Mouse (Mus musculus) neural tube, embryonic 13.5 days (tissue): ENCODE data around the gene Umps. TPM values are rescaled to one million over a fixed set of nuclear protein-coding genes. Genes with fewer than 3 reads are reported as not detected.
A peak's percentile ranks its signal among the peaks of the same experiment; 100 is the strongest.

Experiments
- ATAC-seq: fragments of 200-750 bp; cut with Nextera tagmentation; 2 replicates; pipeline ENCODE4 v1.8.0; 2017; ENCODE audit warnings: low read depth, mild to moderate bottlenecking, moderate TSS enrichment, moderate library complexity
- H3K27ac ChIP-seq: fragments of 300-500 bp; sonication (generic); replicated peaks from 2 replicates; pipeline ENCODE4 v1.5.1; 2015; ENCODE audit warnings: moderate library complexity, mild to moderate bottlenecking, inconsistent platforms
- H3K27me3 ChIP-seq: fragments of 300-500 bp; sonication (generic); 2 replicates; pipeline ENCODE4 v1.6.1; 2015; ENCODE audit warnings: mild to moderate bottlenecking, inconsistent platforms
- H3K36me3 ChIP-seq: fragments of 300-500 bp; sonication (generic); 2 replicates; pipeline ENCODE4 v1.6.1; 2015; ENCODE audit warnings: mild to moderate bottlenecking, inconsistent platforms
- H3K4me1 ChIP-seq: fragments of 300-500 bp; sonication (generic); replicated peaks from 2 replicates; pipeline ENCODE4 v1.6.1; 2015; ENCODE audit warnings: inconsistent platforms
- H3K4me2 ChIP-seq: fragments of 300-500 bp; sonication (generic); 2 replicates; pipeline ENCODE4 v1.6.1; 2015; ENCODE audit warnings: inconsistent platforms, mild to moderate bottlenecking, moderate library complexity
- H3K4me3 ChIP-seq: fragments of 300-500 bp; sonication (generic); 2 replicates; pipeline ENCODE4 v1.5.1; 2015; ENCODE audit warnings: mild to moderate bottlenecking, inconsistent platforms
- H3K9ac ChIP-seq: fragments of 300-500 bp; sonication (generic); 2 replicates; pipeline ENCODE4 v1.6.1; 2015; ENCODE audit warnings: moderate library complexity, mild to moderate bottlenecking, inconsistent platforms
- H3K9me3 ChIP-seq: fragments of 300-500 bp; sonication (generic); 2 replicates; pipeline ENCODE4 v1.6.1; 2016; ENCODE audit warnings: inconsistent platforms
- WGBS: fragments of 180-500 bp; shearing (Covaris S2); methylation state at CpG from one replicate; pipeline ENCODE4 v1.1.7; 2015; 5-methylcytosine and 5-hydroxymethylcytosine counted together
- polyA plus RNA-seq: library from polyadenylated mRNA; unstranded; fragments of >200 nt; fragmentation: Nextera tagmentation; extraction: Ambion mirVana; gene quantifications from 2 replicates; pipeline ENCODE4 v1.2.1, GENCODE M21; 2015

The Umps gene
- polyA plus RNA-seq, 1 experiment from 2014 or later = 20.4 TPM

GRCm38 (mm10) chr16:33937567-33937966 lies 29.3 kb downstream of the Umps start:
- ATAC-seq = no peak
- Histone ChIP-seq H3K4me3 (no peak overlapping the region), H3K4me1 (peaks cover 41% of the 10 kb centered on the region), H3K9ac (no peak overlapping the region), H3K4me2 (no peak overlapping the region), H3K9me3 (no peaks in the 10 kb centered on the region), H3K27me3 (0 out of 2 replicates have a peak, but pooled peaks cover 3% of the 10 kb centered on the region), H3K27ac (no peak overlapping the region), H3K36me3 (no peaks in the 10 kb centered on the region)
- WGBS = 88% methylated on average over 8 of the region's 8 CpGs

GRCm38 (mm10) chr16:33936885-33937284 lies 30.0 kb downstream of the Umps start:
- Histone ChIP-seq H3K4me2 (no peak overlapping the region), H3K4me1 (peaks cover 34% of the 10 kb centered on the region), H3K4me3 (no peak overlapping the region), H3K9me3 (no peaks in the 10 kb centered on the region), H3K27ac (no peak overlapping the region), H3K36me3 (no peaks in the 10 kb centered on the region), H3K9ac (no peak overlapping the region), H3K27me3 (0 out of 2 replicates have a peak, but pooled peaks cover 3% of the 10 kb centered on the region)
- WGBS = 91% methylated on average over 4 of the region's 4 CpGs
- ATAC-seq = no peak

GRCm38 (mm10) chr16:33935407-33935785 lies 31.4 kb downstream of the Umps start:
- ATAC-seq = no peak
- H3K4me1 ChIP-seq = peaks cover 20% of the 10 kb centered on the region
- H3K4me3 ChIP-seq = no peak overlapping the region
- 0 out of 2 replicates have a peak, but pooled peaks cover 3% of the 10 kb centered on the region for H3K27me3 ChIP-seq
- no peak overlapping the region for H3K9ac ChIP-seq
- H3K36me3 ChIP-seq = no peaks in the 10 kb centered on the region
- H3K4me2 ChIP-seq = no peak overlapping the region
- 88% methylated on average over 6 of the region's 6 CpGs for WGBS
- no peaks in the 10 kb centered on the region for H3K9me3 ChIP-seq
- no peak overlapping the region for H3K27ac ChIP-seq

- H3K9me3 ChIP-seq = no peaks in the 10 kb centered on the region
- peak; percentile 32; the same call in 1 of the 2 replicates for ATAC-seq
- 61% methylated on average over 5 of the region's 5 CpGs for WGBS
Observed at GRCm38 (mm10) chr16:33934701-33935406, 32.0 kb downstream of the Umps start.

GRCm38 (mm10) chr16:33933411-33933810 lies 33.4 kb downstream of the Umps start:
- Histone ChIP-seq H3K4me2 (no peak overlapping the region), H3K9me3 (no peaks in the 10 kb centered on the region), H3K9ac (no peak overlapping the region), H3K36me3 (no peaks in the 10 kb centered on the region), H3K4me3 (no peak overlapping the region), H3K27me3 (0 out of 2 replicates have a peak, but pooled peaks cover 3% of the 10 kb centered on the region), H3K4me1 (peaks cover 25% of the 10 kb centered on the region), H3K27ac (no peak overlapping the region)
- no peak for ATAC-seq
- 97% methylated on average over 11 of the region's 11 CpGs for WGBS

More at GRCm38 (mm10) chr16:33934701-33935406, 32.0 kb downstream of the Umps start:
- Histone ChIP-seq H3K36me3 (no peaks in the 10 kb centered on the region), H3K27ac (peak overlapping the region; percentile 70), H3K9ac (peak overlapping the region; percentile 38; the same call in 1 of the 2 replicates), H3K4me2 (no peak overlapping the region), H3K4me1 (peaks cover 20% of the 10 kb centered on the region), H3K27me3 (0 out of 2 replicates have a peak, but pooled peaks cover 3% of the 10 kb centered on the region), H3K4me3 (no peak overlapping the region)

GRCm38 (mm10) chr16:33932126-33932525 lies 34.7 kb downstream of the Umps start:
- H3K36me3 ChIP-seq = no peaks in the 10 kb centered on the region
- H3K9ac ChIP-seq = no peak overlapping the region
- H3K4me1 ChIP-seq = peaks cover 29% of the 10 kb centered on the region
- H3K27ac ChIP-seq = no peak overlapping the region
- H3K9me3 ChIP-seq = no peaks in the 10 kb centered on the region
- WGBS = 70% methylated on average over 5 of the region's 5 CpGs
- ATAC-seq = no peak
- H3K4me3 ChIP-seq = no peak overlapping the region
- 0 out of 2 replicates have a peak, but pooled peaks cover 3% of the 10 kb centered on the region for H3K27me3 ChIP-seq
- no peak overlapping the region for H3K4me2 ChIP-seq

GRCm38 (mm10) chr16:33931682-33932081 lies 35.2 kb downstream of the Umps start:
- no peak overlapping the region for H3K4me3 ChIP-seq
- H3K4me2 ChIP-seq = no peak overlapping the region
- no peaks in the 10 kb centered on the region for H3K36me3 ChIP-seq
- WGBS = 40% methylated on average over 2 of the region's 2 CpGs
- H3K9ac ChIP-seq = no peak overlapping the region
- H3K27ac ChIP-seq = no peak overlapping the region
- H3K27me3 ChIP-seq = 0 out of 2 replicates have a peak, but pooled peaks cover 3% of the 10 kb centered on the region
- no peak for ATAC-seq
- no peaks in the 10 kb centered on the region for H3K9me3 ChIP-seq
- H3K4me1 ChIP-seq = peaks cover 29% of the 10 kb centered on the region

GRCm38 (mm10) chr16:33930785-33931184 lies 36.1 kb downstream of the Umps start:
- WGBS = 91% methylated on average over 6 of the region's 6 CpGs
- Histone ChIP-seq H3K27ac (no peak overlapping the region), H3K4me3 (no peak overlapping the region), H3K36me3 (no peaks in the 10 kb centered on the region), H3K9me3 (no peaks in the 10 kb centered on the region), H3K4me2 (no peak overlapping the region), H3K27me3 (0 out of 2 replicates have a peak, but pooled peaks cover 2% of the 10 kb centered on the region), H3K4me1 (peaks cover 29% of the 10 kb centered on the region), H3K9ac (no peak overlapping the region)
- no peak for ATAC-seq

GRCm38 (mm10) chr16:33928788-33929462 lies 37.9 kb downstream of the Umps start:
- Histone ChIP-seq H3K9me3 (no peaks in the 10 kb centered on the region), H3K4me3 (no peak overlapping the region), H3K9ac (no peak overlapping the region), H3K4me1 (peaks cover 17% of the 10 kb centered on the region), H3K36me3 (no peaks in the 10 kb centered on the region), H3K27ac (no peak overlapping the region), H3K4me2 (no peak overlapping the region), H3K27me3 (no peaks in the 10 kb centered on the region)
- ATAC-seq = peak; percentile 50; the same call in 1 of the 2 replicates
- 64% methylated on average over 9 of the region's 9 CpGs for WGBS

- H3K27ac ChIP-seq = no peak overlapping the region
- no peak overlapping the region for H3K4me2 ChIP-seq
- ATAC-seq = no peak
- no peak overlapping the region for H3K9ac ChIP-seq
- H3K4me1 ChIP-seq = peaks cover 24% of the 10 kb centered on the region
- no peaks in the 10 kb centered on the region for H3K9me3 ChIP-seq
- 78% methylated on average over 6 of the region's 6 CpGs for WGBS
- no peaks in the 10 kb centered on the region for H3K36me3 ChIP-seq
- no peak overlapping the region for H3K4me3 ChIP-seq
- H3K27me3 ChIP-seq = no peaks in the 10 kb centered on the region
Observed at GRCm38 (mm10) chr16:33927263-33927824, 39.5 kb downstream of the Umps start.

- no peak for ATAC-seq
- 89% methylated on average over 8 of the region's 8 CpGs for WGBS
- no peaks in the 10 kb centered on the region for H3K27me3 ChIP-seq
Observed at GRCm38 (mm10) chr16:33923758-33924157, 43.1 kb downstream of the Umps start.

GRCm38 (mm10) chr16:33923001-33923316 lies 43.9 kb downstream of the Umps start:
- WGBS = 39% methylated on average over 5 of the region's 5 CpGs
- H3K27ac ChIP-seq = peak overlapping the region; percentile 33; the same call in 1 of the 2 replicates
- no peak overlapping the region for H3K4me3 ChIP-seq
- H3K9me3 ChIP-seq = no peaks in the 10 kb centered on the region
- no peak overlapping the region for H3K9ac ChIP-seq
- no peak for ATAC-seq
- no peaks in the 10 kb centered on the region for H3K27me3 ChIP-seq
- no peaks in the 10 kb centered on the region for H3K36me3 ChIP-seq
- H3K4me2 ChIP-seq = no peak overlapping the region
- H3K4me1 ChIP-seq = peaks cover 16% of the 10 kb centered on the region

More at GRCm38 (mm10) chr16:33923758-33924157, 43.1 kb downstream of the Umps start:
- Histone ChIP-seq H3K9me3 (no peaks in the 10 kb centered on the region), H3K4me2 (no peak overlapping the region), H3K36me3 (no peaks in the 10 kb centered on the region), H3K27ac (no peak overlapping the region), H3K4me3 (no peak overlapping the region), H3K4me1 (peaks cover 23% of the 10 kb centered on the region), H3K9ac (no peak overlapping the region)
